Mouse (Mus musculus): ENCODE results near the gene Mybbp1a. TPM values are rescaled to one million over a fixed set of nuclear protein-coding genes. Genes with fewer than 3 reads are reported as not detected.

Mybbp1a gene
- polyA plus RNA-seq, 1 experiment from 2014 or later = 175 TPM

DNA sequence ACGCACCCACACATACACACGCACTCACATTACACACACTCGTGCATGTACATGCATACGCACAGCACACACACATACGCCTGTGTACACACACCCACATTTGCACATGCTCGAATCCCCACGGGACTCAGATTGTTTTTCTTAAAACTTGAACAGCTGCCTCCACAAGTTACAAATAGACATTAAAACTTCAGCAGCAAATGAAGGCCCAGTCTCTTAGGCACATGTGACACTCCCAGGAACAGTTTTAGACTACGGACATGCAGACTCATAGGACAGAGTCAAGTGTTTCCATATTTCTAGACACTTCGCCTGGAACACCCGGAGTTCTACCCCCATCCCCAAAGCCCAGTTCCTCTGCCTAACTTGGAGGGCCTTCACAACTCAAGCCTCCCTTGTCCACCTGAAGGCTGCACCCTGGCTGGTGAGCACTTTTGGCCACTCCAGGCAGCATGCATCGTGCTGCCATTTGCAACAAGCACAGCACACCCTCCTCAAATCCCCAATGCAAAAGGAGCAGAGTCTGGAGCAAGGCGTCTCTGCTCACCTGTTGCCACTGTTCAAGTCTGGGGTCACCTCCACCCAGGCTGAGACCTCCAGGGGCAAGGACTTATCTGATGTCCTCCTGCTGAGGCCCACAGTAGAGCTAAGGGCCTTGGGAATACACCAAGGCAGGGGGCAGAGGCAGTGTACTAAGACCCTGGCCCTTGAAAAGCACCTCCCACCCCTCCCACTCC, 31.3 kb upstream of the Mybbp1a start:
- H3K27ac ChIP-seq (replicated peaks; ENCODE audit: low read depth, low read length) = no peak overlapping the region
- H3K36me3 ChIP-seq (ENCODE audit: control insufficient read depth, insufficient read depth, low read length) = no peaks in the 10 kb centered on the region
- H3K9me3 ChIP-seq (ENCODE audit: control insufficient read depth, low read length) = no peaks in the 10 kb centered on the region
- WGBS = 59% methylated on average over 12 of the region's 12 CpGs
- no peak overlapping the region for H3K4me3 ChIP-seq (ENCODE audit: low read depth, low read length)
- H3K4me2 ChIP-seq (ENCODE audit: low read depth, severe bottlenecking) = peak overlapping the region; percentile 17; the same call in 1 of the 2 replicates
- peaks cover 10% of the 10 kb centered on the region; the same call in 1 of the 2 replicates for H3K4me1 ChIP-seq (ENCODE audit: control insufficient read depth, insufficient read depth, low read length)
- peaks cover 4% of the 10 kb centered on the region; the same call in 1 of the 2 replicates for H3K27me3 ChIP-seq (ENCODE audit: control insufficient read depth, insufficient read depth, low read length)
- H3K9ac ChIP-seq (ENCODE audit: low read length) = no peak overlapping the region
- DNase-seq (ENCODE audit: low spot score) = no peak
- no peak for ATAC-seq (ENCODE audit: insufficient number of reproducible peaks, low FRiP score, low TSS enrichment, low read depth)

DNA sequence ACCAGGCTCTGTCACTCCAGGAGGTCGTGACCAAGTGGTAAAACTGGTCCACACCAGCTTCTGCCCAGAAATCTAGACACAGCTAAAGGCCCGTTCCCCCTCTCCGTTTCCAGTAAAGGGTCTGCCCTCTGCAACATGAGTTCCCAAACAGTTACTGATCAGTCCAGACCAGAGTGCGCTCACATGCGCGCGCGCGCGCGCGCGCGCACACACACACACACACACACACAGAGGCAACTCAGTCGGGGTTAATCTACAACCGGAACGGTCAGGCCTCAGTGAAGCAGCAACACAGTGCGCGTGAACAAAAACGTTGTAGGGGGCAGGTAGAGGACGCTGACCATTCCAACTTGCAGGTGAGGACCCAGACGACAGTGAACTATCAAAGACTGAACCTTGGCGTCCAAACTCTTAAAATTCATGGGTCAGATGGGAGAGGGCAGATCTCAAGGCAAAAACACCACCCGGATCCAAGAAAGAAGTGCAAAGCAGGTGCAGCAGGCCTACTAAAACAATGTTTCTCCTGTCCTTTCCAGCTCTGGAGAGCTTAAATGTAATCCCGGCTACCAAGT, 30.5 kb upstream of the Mybbp1a start:
- H3K36me3 ChIP-seq (ENCODE audit: control insufficient read depth, insufficient read depth, low read length) = no peaks in the 10 kb centered on the region
- peak overlapping the region; percentile 97 for H3K4me2 ChIP-seq (ENCODE audit: low read depth, severe bottlenecking)
- peak overlapping the region; percentile 70 for H3K4me3 ChIP-seq (ENCODE audit: low read depth, low read length)
- peaks cover 10% of the 10 kb centered on the region; the same call in 1 of the 2 replicates for H3K4me1 ChIP-seq (ENCODE audit: control insufficient read depth, insufficient read depth, low read length)
- WGBS = 2% methylated on average over 25 of the region's 25 CpGs
- H3K9ac ChIP-seq (ENCODE audit: low read length) = no peak overlapping the region
- DNase-seq (ENCODE audit: low spot score) (peak; percentile 37), ATAC-seq (ENCODE audit: insufficient number of reproducible peaks, low FRiP score, low TSS enrichment, low read depth) (no peak)
- H3K27ac ChIP-seq (replicated peaks; ENCODE audit: low read depth, low read length) = no peak overlapping the region
- H3K27me3 ChIP-seq (ENCODE audit: control insufficient read depth, insufficient read depth, low read length) = peaks cover 4% of the 10 kb centered on the region; the same call in 1 of the 2 replicates
- H3K9me3 ChIP-seq (ENCODE audit: control insufficient read depth, low read length) = no peaks in the 10 kb centered on the region

DNA sequence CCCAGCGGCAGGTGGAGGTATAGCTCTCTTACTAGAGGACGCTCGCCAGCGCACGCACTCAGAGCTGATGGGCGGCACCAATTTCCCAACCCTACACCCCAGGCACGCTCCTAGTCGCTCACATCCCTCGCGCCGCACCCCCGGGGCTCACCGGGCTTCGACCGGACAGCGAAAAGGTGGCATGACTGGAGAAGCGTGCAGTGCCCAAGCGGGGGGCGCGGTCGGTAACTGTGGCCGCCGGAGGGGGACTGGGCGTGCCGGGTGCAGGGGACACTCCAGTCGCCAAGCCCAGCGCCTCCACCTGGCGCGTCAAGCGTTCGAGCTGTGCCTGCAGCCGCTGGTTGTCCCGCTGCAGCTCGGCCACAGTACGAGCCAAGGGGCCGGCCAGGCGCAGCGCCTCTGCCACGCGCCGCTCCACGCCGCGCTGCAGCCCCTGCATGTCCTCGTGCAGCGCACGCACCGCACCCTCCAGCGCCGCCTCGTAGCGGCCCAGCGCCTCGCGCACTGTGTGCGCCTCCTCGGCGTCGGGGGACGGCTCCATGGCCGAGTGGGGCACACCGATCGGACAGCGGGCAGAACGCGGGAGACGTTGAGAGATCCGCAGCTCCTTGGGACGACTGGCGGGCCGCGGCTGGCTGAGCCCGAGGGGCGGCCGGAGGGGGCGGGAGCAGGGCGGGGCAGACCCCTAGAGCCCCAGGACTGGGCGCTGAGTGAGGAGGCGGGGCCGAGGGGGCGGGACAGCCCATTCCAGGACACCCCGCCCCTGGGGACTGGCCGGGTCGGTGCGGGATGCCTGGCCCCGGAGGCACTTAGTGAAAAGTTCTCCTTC, 29.8 kb upstream of the Mybbp1a start, which contains the start of gene Smtnl2:
TSS of gene Smtnl2 (minus strand) at position 621 of the 829 bp plus-strand sequence.
- Histone ChIP-seq H3K4me2 (ENCODE audit: low read depth, severe bottlenecking) (peak within 1 kb of the TSS; percentile 97), H3K9ac (ENCODE audit: low read length) (peak within 1 kb of the TSS; percentile 62), H3K27me3 (ENCODE audit: control insufficient read depth, insufficient read depth, low read length) (peaks cover 4% of the 10 kb centered on the region; the same call in 1 of the 2 replicates), H3K36me3 (ENCODE audit: control insufficient read depth, insufficient read depth, low read length) (no peaks in the 10 kb centered on the region), H3K27ac (replicated peaks; ENCODE audit: low read depth, low read length) (no peak within 1 kb of the TSS), H3K9me3 (ENCODE audit: control insufficient read depth, low read length) (no peaks in the 10 kb centered on the region), H3K4me1 (ENCODE audit: control insufficient read depth, insufficient read depth, low read length) (peaks cover 7% of the 10 kb centered on the region; the same call in 1 of the 2 replicates), H3K4me3 (ENCODE audit: low read depth, low read length) (peak within 1 kb of the TSS; percentile 70)
- peak; percentile 89 for DNase-seq (ENCODE audit: low spot score)
- ATAC-seq (ENCODE audit: insufficient number of reproducible peaks, low FRiP score, low TSS enrichment, low read depth) = peak; percentile 84
- WGBS = under 1% methylated on average over 84 of the region's 86 CpGs

DNA sequence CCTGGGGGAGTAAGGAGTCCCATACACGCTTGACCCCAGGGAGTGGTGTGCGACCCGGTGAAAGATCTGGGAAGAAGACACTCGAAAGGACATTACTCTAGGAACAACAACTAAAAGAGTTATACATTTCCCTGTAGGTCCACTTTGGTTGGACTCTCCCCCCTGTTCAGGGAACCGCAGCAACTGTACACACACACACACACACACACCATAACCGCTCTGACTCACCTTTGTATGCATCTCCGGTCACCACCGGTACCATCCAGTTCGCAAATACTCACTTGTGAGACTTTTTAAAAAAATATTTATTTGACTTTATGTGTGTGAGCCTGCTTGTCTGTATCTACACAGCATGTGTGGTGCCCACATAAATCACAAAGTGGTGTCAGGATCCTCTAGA, 29.2 kb upstream of the Mybbp1a start:
- ATAC-seq (ENCODE audit: insufficient number of reproducible peaks, low FRiP score, low TSS enrichment, low read depth) = 0 out of 2 replicates have a peak, but pooled peaks have one; percentile 19
- no peaks in the 10 kb centered on the region for H3K9me3 ChIP-seq (ENCODE audit: control insufficient read depth, low read length)
- H3K27ac ChIP-seq (replicated peaks; ENCODE audit: low read depth, low read length) = no peak overlapping the region
- WGBS = 31% methylated on average over 9 of the region's 9 CpGs
- no peak for DNase-seq (ENCODE audit: low spot score)
- H3K27me3 ChIP-seq (ENCODE audit: control insufficient read depth, insufficient read depth, low read length) = peaks cover 4% of the 10 kb centered on the region; the same call in 1 of the 2 replicates
- no peaks in the 10 kb centered on the region for H3K36me3 ChIP-seq (ENCODE audit: control insufficient read depth, insufficient read depth, low read length)
- no peak overlapping the region for H3K9ac ChIP-seq (ENCODE audit: low read length)
- peak overlapping the region; percentile 70 for H3K4me3 ChIP-seq (ENCODE audit: low read depth, low read length)
- H3K4me1 ChIP-seq (ENCODE audit: control insufficient read depth, insufficient read depth, low read length) = peaks cover 10% of the 10 kb centered on the region
- peak overlapping the region; percentile 97 for H3K4me2 ChIP-seq (ENCODE audit: low read depth, severe bottlenecking)

DNA sequence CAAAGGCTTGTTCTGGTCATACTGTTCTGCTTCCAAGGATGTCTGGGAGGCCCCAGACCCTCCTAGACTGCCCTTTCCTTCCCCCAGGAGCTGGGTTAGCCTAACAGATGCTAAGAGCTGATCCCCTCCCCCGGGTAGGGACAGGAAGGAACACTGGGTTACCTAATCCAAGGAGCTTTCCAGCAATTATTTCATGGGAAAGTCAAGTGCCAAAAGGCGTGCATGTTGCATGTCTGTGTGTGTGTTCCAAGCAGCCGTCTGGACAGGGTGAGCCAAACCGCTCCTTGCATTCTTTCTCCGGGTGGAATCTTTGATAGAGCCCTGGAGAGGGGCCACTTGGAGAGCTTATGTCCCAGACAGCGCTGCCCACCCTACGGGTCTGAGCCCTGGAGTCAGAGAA, 28.1 kb upstream of the Mybbp1a start:
- H3K27ac ChIP-seq (replicated peaks; ENCODE audit: low read depth, low read length) = no peak overlapping the region
- WGBS = 75% methylated on average over 7 of the region's 7 CpGs
- H3K4me2 ChIP-seq (ENCODE audit: low read depth, severe bottlenecking) = no peak overlapping the region
- H3K9me3 ChIP-seq (ENCODE audit: control insufficient read depth, low read length) = no peaks in the 10 kb centered on the region
- no peak overlapping the region for H3K9ac ChIP-seq (ENCODE audit: low read length)
- peaks cover 4% of the 10 kb centered on the region; the same call in 1 of the 2 replicates for H3K27me3 ChIP-seq (ENCODE audit: control insufficient read depth, insufficient read depth, low read length)
- H3K36me3 ChIP-seq (ENCODE audit: control insufficient read depth, insufficient read depth, low read length) = no peaks in the 10 kb centered on the region
- ATAC-seq (ENCODE audit: insufficient number of reproducible peaks, low FRiP score, low TSS enrichment, low read depth) (no peak), DNase-seq (ENCODE audit: low spot score) (no peak)
- H3K4me1 ChIP-seq (ENCODE audit: control insufficient read depth, insufficient read depth, low read length) = peaks cover 18% of the 10 kb centered on the region
- no peak overlapping the region for H3K4me3 ChIP-seq (ENCODE audit: low read depth, low read length)

DNA sequence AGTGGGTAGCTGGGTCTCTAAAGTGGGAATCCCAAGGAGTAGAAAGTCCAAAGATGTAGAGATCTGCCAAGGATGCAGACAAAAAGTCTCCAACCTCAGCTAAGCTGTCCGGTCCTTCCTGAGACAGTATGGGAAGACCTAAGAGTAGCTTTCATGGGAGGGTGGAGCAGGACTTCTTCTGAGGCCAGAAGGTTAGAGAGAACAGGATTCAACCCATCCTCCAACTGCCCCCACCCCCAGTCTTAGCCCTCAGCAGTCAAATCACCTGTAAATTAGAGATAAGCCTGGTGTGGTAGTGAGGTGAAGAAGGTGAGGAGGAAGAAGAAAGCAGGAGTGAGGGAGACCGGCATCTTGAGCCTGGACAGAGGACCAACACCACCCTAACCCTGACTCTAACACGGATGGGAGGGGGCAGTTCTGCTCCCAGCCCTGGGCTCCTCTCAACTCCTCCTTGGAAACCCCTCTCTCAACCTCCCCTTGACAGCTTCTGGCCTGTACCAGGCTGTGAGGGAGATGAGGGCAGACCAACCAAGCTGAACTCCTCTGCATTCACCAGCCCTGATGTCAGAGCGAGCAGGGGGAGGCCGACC, 27.5 kb upstream of the Mybbp1a start:
- ATAC-seq (ENCODE audit: insufficient number of reproducible peaks, low FRiP score, low TSS enrichment, low read depth) = no peak
- H3K4me1 ChIP-seq (ENCODE audit: control insufficient read depth, insufficient read depth, low read length) = peaks cover 22% of the 10 kb centered on the region
- H3K9ac ChIP-seq (ENCODE audit: low read length) = no peak overlapping the region
- 65% methylated on average over 5 of the region's 5 CpGs for WGBS
- H3K9me3 ChIP-seq (ENCODE audit: control insufficient read depth, low read length) = no peaks in the 10 kb centered on the region
- no peak overlapping the region for H3K4me2 ChIP-seq (ENCODE audit: low read depth, severe bottlenecking)
- no peak overlapping the region for H3K27ac ChIP-seq (replicated peaks; ENCODE audit: low read depth, low read length)
- no peaks in the 10 kb centered on the region for H3K36me3 ChIP-seq (ENCODE audit: control insufficient read depth, insufficient read depth, low read length)
- peaks cover 4% of the 10 kb centered on the region; the same call in 1 of the 2 replicates for H3K27me3 ChIP-seq (ENCODE audit: control insufficient read depth, insufficient read depth, low read length)
- DNase-seq (ENCODE audit: low spot score) = no peak
- H3K4me3 ChIP-seq (ENCODE audit: low read depth, low read length) = no peak overlapping the region

DNA sequence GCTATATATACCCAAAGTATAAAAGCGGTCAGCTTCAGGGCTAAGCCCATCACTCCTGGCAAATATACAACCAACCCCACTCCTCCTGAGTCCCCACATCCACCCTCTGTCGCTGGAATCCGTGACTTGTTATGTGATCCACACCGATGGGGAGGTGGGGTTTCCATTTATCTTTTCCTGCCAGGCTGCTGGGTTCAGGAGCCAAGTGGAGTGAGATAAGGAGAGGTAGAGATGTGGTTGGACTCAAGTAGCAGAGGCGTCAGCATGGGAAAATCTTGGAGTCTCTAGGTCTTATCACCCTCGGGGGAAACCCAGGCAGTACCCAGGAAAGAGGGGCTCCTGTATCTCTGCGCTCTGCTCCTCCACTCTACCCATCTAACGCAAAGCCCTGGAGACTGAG, 26.0 kb upstream of the Mybbp1a start:
- ATAC-seq (ENCODE audit: insufficient number of reproducible peaks, low FRiP score, low TSS enrichment, low read depth) (no peak), DNase-seq (ENCODE audit: low spot score) (no peak)
- H3K27me3 ChIP-seq (ENCODE audit: control insufficient read depth, insufficient read depth, low read length) = no peaks in the 10 kb centered on the region
- H3K27ac ChIP-seq (replicated peaks; ENCODE audit: low read depth, low read length) = no peak overlapping the region
- H3K9ac ChIP-seq (ENCODE audit: low read length) = no peak overlapping the region
- H3K36me3 ChIP-seq (ENCODE audit: control insufficient read depth, insufficient read depth, low read length) = no peaks in the 10 kb centered on the region
- H3K4me1 ChIP-seq (ENCODE audit: control insufficient read depth, insufficient read depth, low read length) = peaks cover 18% of the 10 kb centered on the region
- no peak overlapping the region for H3K4me3 ChIP-seq (ENCODE audit: low read depth, low read length)
- WGBS = 78% methylated on average over 8 of the region's 8 CpGs
- H3K4me2 ChIP-seq (ENCODE audit: low read depth, severe bottlenecking) = no peak overlapping the region
- no peaks in the 10 kb centered on the region for H3K9me3 ChIP-seq (ENCODE audit: control insufficient read depth, low read length)

DNA sequence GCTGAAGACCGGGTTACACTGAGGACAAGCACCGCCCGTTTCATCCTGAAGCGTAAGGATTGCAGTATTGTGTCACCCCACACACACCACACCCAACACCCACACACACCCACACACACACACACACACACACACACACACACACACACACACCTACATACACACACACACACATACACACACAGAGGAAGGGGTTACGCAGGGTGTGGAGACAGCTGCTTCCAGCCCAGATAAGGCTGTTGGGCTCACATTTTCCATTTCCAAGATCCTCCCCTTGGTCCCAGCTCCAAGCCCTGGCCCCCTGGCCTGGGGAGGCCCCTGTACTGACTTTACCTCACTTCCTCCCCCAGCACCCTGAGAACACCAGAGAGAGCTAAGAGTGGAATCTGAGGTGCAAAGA, 24.5 kb upstream of the Mybbp1a start:
- Histone ChIP-seq H3K4me3 (ENCODE audit: low read depth, low read length) (no peak overlapping the region), H3K4me1 (ENCODE audit: control insufficient read depth, insufficient read depth, low read length) (peaks cover 18% of the 10 kb centered on the region), H3K36me3 (ENCODE audit: control insufficient read depth, insufficient read depth, low read length) (no peaks in the 10 kb centered on the region), H3K27me3 (ENCODE audit: control insufficient read depth, insufficient read depth, low read length) (no peaks in the 10 kb centered on the region), H3K27ac (replicated peaks; ENCODE audit: low read depth, low read length) (no peak overlapping the region), H3K9me3 (ENCODE audit: control insufficient read depth, low read length) (no peaks in the 10 kb centered on the region), H3K9ac (ENCODE audit: low read length) (no peak overlapping the region), H3K4me2 (ENCODE audit: low read depth, severe bottlenecking) (no peak overlapping the region)
- ATAC-seq (ENCODE audit: insufficient number of reproducible peaks, low FRiP score, low TSS enrichment, low read depth) (no peak), DNase-seq (ENCODE audit: low spot score) (no peak)
- 91% methylated on average over 5 of the region's 5 CpGs for WGBS
